22 mouse cellular contexts compared by ENCODE assay signal in the genomic region with DNA sequence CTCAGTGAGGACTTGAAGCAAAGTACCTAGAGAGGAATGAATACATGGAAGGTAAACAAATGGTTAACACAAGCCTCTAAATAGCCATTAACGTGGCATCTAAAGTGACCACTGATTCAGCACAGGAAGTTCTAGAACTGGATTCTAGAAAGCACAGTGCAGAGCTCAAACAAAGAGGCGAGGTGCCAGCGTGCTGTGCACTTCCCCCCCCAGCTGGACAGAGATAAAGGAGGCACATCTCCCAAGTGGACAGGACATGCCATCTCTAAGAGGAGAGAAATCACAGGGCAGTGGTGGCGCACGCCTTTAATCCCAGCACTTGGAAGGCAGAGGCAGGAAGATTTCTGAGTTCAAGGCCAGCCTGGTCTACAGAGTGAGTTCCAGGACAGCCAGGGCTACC.
A peak's percentile ranks its signal among the peaks of the same experiment; 100 is the strongest.
DNase-seq lines count a peak whose midpoint lies in the region; ATAC-seq lines count a peak whose summit lies in the region.
"Had no signal": no experiment of that assay in that cellular context is flagged by ENCODE, and none has a peak within 500 bp of the region (broad histone marks: within the 10 kb centered on the region; RNA-seq: fewer than 3 reads in every experiment).

No protein-coding gene starts in this region.

- H3K4me2 ChIP-seq in embryonic facial prominence, embryonic 13.5 days, result peak overlapping the region; percentile 79; the same call in 1 of the 2 replicates
- H3K4me2 ChIP-seq in kidney, embryonic 15.5 days, result peak overlapping the region; percentile 86; the same call in 1 of the 2 replicates
- H3K4me2 ChIP-seq in midbrain, embryonic 16.5 days (ENCODE audit: low read length), result no peak overlapping the region

- no peaks in the 10 kb centered on the region for H3K9me3 ChIP-seq in embryonic facial prominence, embryonic 13.5 days
- no peaks in the 10 kb centered on the region for H3K9me3 ChIP-seq in embryonic facial prominence, embryonic 10.5 days
- no peaks in the 10 kb centered on the region for H3K9me3 ChIP-seq in kidney, embryonic 15.5 days (replicated peaks)
- no peaks in the 10 kb centered on the region for H3K9me3 ChIP-seq in midbrain, embryonic 16.5 days (replicated peaks; ENCODE audit: control insufficient read depth, low read length, poor library complexity, severe bottlenecking)
- H3K9me3 ChIP-seq: embryonic facial prominence, embryonic 15.5 days; forebrain, embryonic 10.5 days; hindbrain, embryonic 12.5 days had no signal

- no peak for ATAC-seq in embryonic facial prominence, embryonic 13.5 days (ENCODE audit: insufficient number of reproducible peaks, insufficient read depth, low FRiP score, low TSS enrichment, low read depth)
- no peak for ATAC-seq in kidney, embryonic 15.5 days (replicated peaks; ENCODE audit: low FRiP score)
- no peak for ATAC-seq in midbrain, embryonic 16.5 days
- ATAC-seq: CD4-positive, CD25-positive, alpha-beta regulatory T cell, adult 4 months; forebrain, embryonic 14.5 days; hindbrain, embryonic 16.5 days; inflammation-experienced regulatory T-cells, adult 6 months had no signal

- H3K4me1 ChIP-seq in embryonic facial prominence, embryonic 13.5 days, result peaks cover 44% of the 10 kb centered on the region
- H3K4me1 ChIP-seq in embryonic facial prominence, embryonic 10.5 days, result peaks cover 37% of the 10 kb centered on the region
- peaks cover 38% of the 10 kb centered on the region for H3K4me1 ChIP-seq in kidney, embryonic 15.5 days
- peaks cover 23% of the 10 kb centered on the region for H3K4me1 ChIP-seq in midbrain, embryonic 16.5 days (ENCODE audit: control insufficient read depth, insufficient read depth, low read length)

- DNase-seq in embryonic facial prominence, embryonic 10.5 days (ENCODE audit: low spot score), result no peak
- DNase-seq in kidney, postnatal 36 days, result no peak
- peak; percentile 31 for DNase-seq in MN1 (ENCODE audit: low spot score)
- DNase-seq in testis, postnatal 10 days (ENCODE audit: low spot score), result peak; percentile 57
- DNase-seq: adrenal gland, postnatal 14 days; B cell, adult 2 months; cerebellum, adult 11 months; cerebellum, adult 9-10 months; cerebellum, postnatal 25 days; heart, postnatal 10 days; heart, postnatal 4 days had no signal

- peaks cover 30% of the 10 kb centered on the region for H3K36me3 ChIP-seq in embryonic facial prominence, embryonic 13.5 days
- H3K36me3 ChIP-seq in embryonic facial prominence, embryonic 10.5 days (replicated peaks), result peaks cover 35% of the 10 kb centered on the region
- peaks cover 20% of the 10 kb centered on the region for H3K36me3 ChIP-seq in kidney, embryonic 15.5 days
- peaks cover 3% of the 10 kb centered on the region; the same call in 1 of the 2 replicates for H3K36me3 ChIP-seq in midbrain, embryonic 16.5 days (ENCODE audit: control insufficient read depth, insufficient read depth, low read length)

- 77% methylated on average over 5 of the region's 5 CpGs for WGBS in embryonic facial prominence, embryonic 13.5 days
- 80% methylated on average over 5 of the region's 5 CpGs for WGBS in embryonic facial prominence, embryonic 10.5 days
- 71% methylated on average over 5 of the region's 5 CpGs for WGBS in kidney, embryonic 15.5 days
- WGBS in midbrain, embryonic 16.5 days, result 70% methylated on average over 5 of the region's 5 CpGs

- H3K27ac ChIP-seq in embryonic facial prominence, embryonic 13.5 days, result no peak overlapping the region
- H3K27ac ChIP-seq in embryonic facial prominence, embryonic 10.5 days (replicated peaks), result no peak overlapping the region
- H3K27ac ChIP-seq in kidney, embryonic 15.5 days, result no peak overlapping the region
- H3K27ac ChIP-seq in midbrain, embryonic 16.5 days (ENCODE audit: low read length), result no peak overlapping the region
- H3K27ac ChIP-seq: forebrain, embryonic 10.5 days; hindbrain, embryonic 12.5 days had no signal

- H3K9ac ChIP-seq in embryonic facial prominence, embryonic 13.5 days, result no peak overlapping the region
- H3K9ac ChIP-seq in kidney, embryonic 15.5 days, result no peak overlapping the region
- H3K9ac ChIP-seq in midbrain, embryonic 16.5 days (ENCODE audit: low read depth, low read length), result no peak overlapping the region
- H3K9ac ChIP-seq: embryonic facial prominence, embryonic 15.5 days; hindbrain, embryonic 12.5 days had no signal

- H3K27me3 ChIP-seq in embryonic facial prominence, embryonic 13.5 days, result no peaks in the 10 kb centered on the region
- H3K27me3 ChIP-seq in embryonic facial prominence, embryonic 10.5 days (replicated peaks; ENCODE audit: low read depth, poor library complexity, severe bottlenecking), result no peaks in the 10 kb centered on the region
- no peaks in the 10 kb centered on the region for H3K27me3 ChIP-seq in kidney, embryonic 15.5 days
- no peaks in the 10 kb centered on the region for H3K27me3 ChIP-seq in midbrain, embryonic 16.5 days (ENCODE audit: control insufficient read depth, insufficient read depth, low read depth, low read length)
- H3K27me3 ChIP-seq: embryonic facial prominence, embryonic 15.5 days; hindbrain, embryonic 12.5 days had no signal

- no peak overlapping the region for H3K4me3 ChIP-seq in embryonic facial prominence, embryonic 13.5 days
- H3K4me3 ChIP-seq in embryonic facial prominence, embryonic 10.5 days, result no peak overlapping the region
- H3K4me3 ChIP-seq in kidney, embryonic 15.5 days (replicated peaks), result no peak overlapping the region
- no peak overlapping the region for H3K4me3 ChIP-seq in midbrain, embryonic 16.5 days (ENCODE audit: low read depth, low read length)
- H3K4me3 ChIP-seq: erythroblast, embryonic 14.5 days; hindbrain, embryonic 12.5 days had no signal

Comparison
In these comparisons a context has a peak if more than half of its experiments do, and no peak if none do; other contexts are left out.
1. DNase-seq: peak in MN1 (single experiment) and testis, postnatal 10 days (single experiment); none in embryonic facial prominence, embryonic 10.5 days (single experiment) and kidney, postnatal 36 days (0 of 2).